Mouse (Mus musculus): ENCODE results near the gene Ice1. TPM values are rescaled to one million over a fixed set of nuclear protein-coding genes. Genes with fewer than 3 reads are reported as not detected.

Gene Ice1
- polyA plus RNA-seq, 1 experiment from 2014 or later: 25.2 TPM

GRCm38 (mm10) chr13:70533412-70533811 is 104.0 kb downstream of the Ice1 start:
- Histone ChIP-seq H3K9me3 (no peaks in the 10 kb centered on the region), H3K4me3 (no peak overlapping the region), H3K4me1 (no peaks in the 10 kb centered on the region), H3K27me3 (replicated peaks; ENCODE audit: low read depth, poor library complexity, severe bottlenecking) (no peaks in the 10 kb centered on the region), H3K36me3 (replicated peaks) (no peaks in the 10 kb centered on the region), H3K27ac (replicated peaks) (no peak overlapping the region)
- no peak for DNase-seq (ENCODE audit: low spot score)
- 94% methylated on average over 5 of the region's 5 CpGs for WGBS

- DNase-seq (ENCODE audit: low spot score): no peak
- Histone ChIP-seq H3K4me3 (no peak overlapping the region), H3K27me3 (replicated peaks; ENCODE audit: low read depth, poor library complexity, severe bottlenecking) (no peaks in the 10 kb centered on the region), H3K27ac (replicated peaks) (no peak overlapping the region), H3K4me1 (no peaks in the 10 kb centered on the region), H3K9me3 (no peaks in the 10 kb centered on the region), H3K36me3 (replicated peaks) (no peaks in the 10 kb centered on the region)
- WGBS: 88% methylated on average over 10 of the region's 10 CpGs
These were observed 104.7 kb downstream of the Ice1 start for GRCm38 (mm10) chr13:70532719-70533118.

GRCm38 (mm10) chr13:70517651-70518050 is 119.8 kb downstream of the Ice1 start:
- no peaks in the 10 kb centered on the region for H3K4me1 ChIP-seq
- WGBS: 64% methylated on average over 2 of the region's 2 CpGs
- no peaks in the 10 kb centered on the region for H3K36me3 ChIP-seq (replicated peaks)
- no peaks in the 10 kb centered on the region for H3K27me3 ChIP-seq (replicated peaks; ENCODE audit: low read depth, poor library complexity, severe bottlenecking)
- DNase-seq (ENCODE audit: low spot score): no peak
- H3K27ac ChIP-seq (replicated peaks): no peak overlapping the region
- no peak overlapping the region for H3K4me3 ChIP-seq
- no peaks in the 10 kb centered on the region for H3K9me3 ChIP-seq

GRCm38 (mm10) chr13:70515004-70515403 is 122.4 kb downstream of the Ice1 start:
- 75% methylated on average over 2 of the region's 2 CpGs for WGBS
- no peak for DNase-seq (ENCODE audit: low spot score)
- Histone ChIP-seq H3K27me3 (replicated peaks; ENCODE audit: low read depth, poor library complexity, severe bottlenecking) (no peaks in the 10 kb centered on the region), H3K4me3 (no peak overlapping the region), H3K36me3 (replicated peaks) (no peaks in the 10 kb centered on the region), H3K4me1 (no peaks in the 10 kb centered on the region), H3K27ac (replicated peaks) (no peak overlapping the region), H3K9me3 (no peaks in the 10 kb centered on the region)

GRCm38 (mm10) chr13:70510199-70510598 is 127.2 kb downstream of the Ice1 start:
- Histone ChIP-seq H3K9me3 (no peaks in the 10 kb centered on the region), H3K36me3 (replicated peaks) (no peaks in the 10 kb centered on the region), H3K27me3 (replicated peaks; ENCODE audit: low read depth, poor library complexity, severe bottlenecking) (no peaks in the 10 kb centered on the region), H3K27ac (replicated peaks) (no peak overlapping the region), H3K4me1 (no peaks in the 10 kb centered on the region), H3K4me3 (no peak overlapping the region)
- DNase-seq (ENCODE audit: low spot score): no peak
- 80% methylated on average over 5 of the region's 5 CpGs for WGBS

GRCm38 (mm10) chr13:70509375-70510016 is 127.9 kb downstream of the Ice1 start:
- Histone ChIP-seq H3K4me3 (no peak overlapping the region), H3K36me3 (replicated peaks) (no peaks in the 10 kb centered on the region), H3K27ac (replicated peaks) (no peak overlapping the region), H3K4me1 (no peaks in the 10 kb centered on the region), H3K9me3 (no peaks in the 10 kb centered on the region), H3K27me3 (replicated peaks; ENCODE audit: low read depth, poor library complexity, severe bottlenecking) (no peaks in the 10 kb centered on the region)
- WGBS: 85% methylated on average over 8 of the region's 8 CpGs
- no peak for DNase-seq (ENCODE audit: low spot score)

- WGBS: 75% methylated on average over 5 of the region's 5 CpGs
- Histone ChIP-seq H3K27me3 (replicated peaks; ENCODE audit: low read depth, poor library complexity, severe bottlenecking) (no peaks in the 10 kb centered on the region), H3K4me1 (no peaks in the 10 kb centered on the region), H3K27ac (replicated peaks) (no peak overlapping the region), H3K9me3 (no peaks in the 10 kb centered on the region), H3K4me3 (no peak overlapping the region), H3K36me3 (replicated peaks) (no peaks in the 10 kb centered on the region)
- DNase-seq (ENCODE audit: low spot score): no peak
These were observed 128.6 kb downstream of the Ice1 start for GRCm38 (mm10) chr13:70508708-70509374.

Other genes starting within 250 kb of the Ice1 start
- 0.33 and 0.36 TPM in 2 replicates for gene Adamts16, start 204.2 kb upstream of the Ice1 start, polyA plus RNA-seq (2016; fragmentation: Nextera tagmentation; extraction: Ambion mirVana)

Data from embryonic facial prominence, embryonic 10.5 days (tissue).